22 mouse cellular contexts compared by ENCODE assay signal in genomic region chr6:61136436-61136835, GRCm38 (mm10). TPM values are rescaled to one million over a fixed set of nuclear protein-coding genes. Genes with fewer than 3 reads are reported as not detected.
"Had no signal": no experiment of that assay in that cellular context is flagged by ENCODE, and none has a peak within 500 bp of the region (broad histone marks: within the 10 kb centered on the region; RNA-seq: fewer than 3 reads in every experiment).

No protein-coding gene starts in this region.

- ATAC-seq: hindbrain, embryonic 16.5 days; hindbrain, postnatal 0 days; inflammation-experienced regulatory T-cells, adult 6 months; intestine, embryonic 15.5 days; intestine, embryonic 16.5 days; intestine, postnatal 0 days had no signal

- DNase-seq: heart, postnatal 10 days; heart, postnatal 14 days; heart, postnatal 36 days; heart, postnatal 4 days; kidney, adult 11 months; kidney, adult 18-20 months; kidney, adult 2 months; kidney, adult 8-10 months; kidney, adult 9 months; kidney, postnatal 10 days; kidney, postnatal 14 days; kidney, postnatal 25 days; kidney, postnatal 36 days; kidney, postnatal 4 days; layer of hippocampus, adult 9-11 months; layer of hippocampus, postnatal 36 days had no signal

RNA-seq across cellular contexts. Expression of gene Ccser1, which starts 43.7 kb away (rescaled TPM):
- polyA plus RNA-seq: inflammation-experienced regulatory T-cells, adult 6 months had no signal
